Mouse (Mus musculus) limb, embryonic 12.5 days (tissue): Measurements from ENCODE around the gene Rogdi. TPM values are rescaled to one million over a fixed set of nuclear protein-coding genes. Genes with fewer than 3 reads are reported as not detected.

Experiments used
- ATAC-seq: fragments of 200-750 bp; cut with Nextera tagmentation; 2 replicates; pipeline ENCODE4 v1.8.0; 2017; ENCODE audit warnings: low read depth, moderate TSS enrichment; ENCODE audit not compliant: insufficient number of reproducible peaks, insufficient read depth, low FRiP score, low TSS enrichment
- H3K27ac ChIP-seq: fragments of 300-500 bp; sonication (generic); 2 replicates; pipeline ENCODE4 v1.5.1; 2016; ENCODE audit warnings: mild to moderate bottlenecking, moderate library complexity
- H3K27me3 ChIP-seq: fragments of 300-500 bp; sonication (generic); 2 replicates; pipeline ENCODE4 v1.6.1; 2016; ENCODE audit warnings: mild to moderate bottlenecking, moderate library complexity
- H3K36me3 ChIP-seq: fragments of 300-500 bp; sonication (generic); 2 replicates; pipeline ENCODE4 v1.6.1; 2016; ENCODE audit warnings: mild to moderate bottlenecking, moderate library complexity
- H3K4me1 ChIP-seq: fragments of 300-500 bp; sonication (generic); replicated peaks from 2 replicates; pipeline ENCODE4 v1.6.1; 2016
- H3K4me2 ChIP-seq: fragments of 300-500 bp; sonication (generic); 2 replicates; pipeline ENCODE4 v1.6.1; 2016; ENCODE audit warnings: mild to moderate bottlenecking, moderate library complexity
- H3K4me3 ChIP-seq: fragments of 300-500 bp; sonication (generic); replicated peaks from 2 replicates; pipeline ENCODE4 v1.5.1; 2016; ENCODE audit warnings: mild to moderate bottlenecking
- H3K9ac ChIP-seq: fragments of 300-500 bp; sonication (generic); replicated peaks from 2 replicates; pipeline ENCODE4 v1.6.1; 2016; ENCODE audit warnings: mild to moderate bottlenecking, moderate library complexity
- H3K9me3 ChIP-seq: fragments of 300-500 bp; sonication (generic); 2 replicates; pipeline ENCODE4 v1.6.1; 2016; ENCODE audit warnings: mild to moderate bottlenecking, moderate library complexity
- WGBS: fragments of 180-500 bp; shearing (Covaris S2); methylation state at CpG from one replicate; pipeline ENCODE4 v1.1.7; 2016; 5-methylcytosine and 5-hydroxymethylcytosine counted together
- polyA plus RNA-seq: library from polyadenylated mRNA; unstranded; fragments of >200 nt; fragmentation: Nextera tagmentation; extraction: Ambion mirVana; gene quantifications from 2 replicates; pipeline ENCODE4 v1.2.1, GENCODE M21; 2016

Rogdi gene
- polyA plus RNA-seq = 71.5 and 74.3 TPM in 2 replicates

DNA sequence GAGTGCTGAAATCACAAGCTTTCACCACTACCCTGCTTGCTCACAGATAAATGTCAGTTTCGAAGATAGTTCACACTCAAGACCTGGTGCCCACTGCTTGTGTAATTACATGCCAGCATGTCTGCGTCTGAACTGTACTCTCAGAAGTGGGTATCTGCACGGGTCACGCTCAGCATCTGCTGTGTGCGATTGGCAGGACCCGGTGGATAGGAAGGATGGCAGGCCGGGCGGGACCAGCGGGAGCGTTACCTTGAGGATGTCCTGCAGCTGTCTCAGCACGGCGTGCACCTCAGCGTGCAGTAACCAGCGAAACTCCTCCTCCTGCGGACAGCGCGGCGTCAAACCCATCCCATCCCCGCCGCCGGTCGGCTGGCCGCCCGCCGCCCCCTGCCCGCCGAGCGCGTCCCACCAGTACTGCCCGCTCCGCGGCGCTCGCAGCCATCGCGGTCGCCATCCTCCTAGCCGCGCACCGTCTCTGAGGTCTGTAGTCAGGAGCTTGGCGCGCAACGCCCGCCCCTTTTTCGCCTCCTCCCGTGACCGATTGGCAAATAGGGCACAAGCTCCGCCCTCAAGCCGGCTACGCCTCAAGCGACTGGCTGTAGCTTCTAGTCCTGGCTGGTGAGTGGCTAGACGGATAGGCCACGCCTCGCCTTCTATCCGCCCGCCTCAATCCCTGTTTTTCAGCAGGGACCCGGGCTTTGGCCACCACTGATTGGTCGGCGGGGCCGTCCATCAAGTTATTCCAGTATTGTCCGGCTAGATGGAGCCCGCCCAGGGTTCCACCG is at the start of gene Rogdi:
Rogdi (minus strand) TSS at position 500 of the 785 bp plus-strand sequence.
- peaks cover 10% of the 10 kb centered on the region for H3K4me1 ChIP-seq
- peak; percentile 97 for ATAC-seq
- no peaks in the 10 kb centered on the region for H3K27me3 ChIP-seq
- H3K9ac ChIP-seq = peak within 1 kb of the TSS; percentile 72
- WGBS = under 1% methylated on average over 63 of the region's 63 CpGs
- peak within 1 kb of the TSS; percentile 84 for H3K4me2 ChIP-seq
- H3K9me3 ChIP-seq = no peaks in the 10 kb centered on the region
- peaks cover 63% of the 10 kb centered on the region for H3K36me3 ChIP-seq
- peak within 1 kb of the TSS; percentile 42; the same call in 1 of the 2 replicates for H3K27ac ChIP-seq
- peak within 1 kb of the TSS; percentile 70 for H3K4me3 ChIP-seq

DNA sequence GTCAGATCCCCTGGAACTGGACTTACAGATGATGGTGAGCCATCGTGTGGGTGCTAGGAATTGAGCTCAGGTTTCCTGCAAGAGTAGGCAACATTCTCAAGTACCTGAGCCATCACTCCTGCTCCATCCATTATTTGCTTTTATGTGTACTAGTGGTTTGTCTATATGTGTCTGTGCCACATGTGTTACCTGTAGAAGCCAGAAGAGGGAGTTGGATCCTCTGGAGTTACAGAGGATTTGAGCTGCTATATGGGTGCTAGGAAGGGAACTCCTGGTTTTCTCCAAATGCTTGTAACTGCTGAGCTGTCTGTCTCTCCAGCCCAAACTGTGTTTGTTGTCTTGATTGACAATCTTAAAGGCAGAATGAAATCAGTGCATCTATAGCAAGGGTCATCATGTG is 44.8 kb upstream of the Rogdi start:
- H3K9ac ChIP-seq = no peak overlapping the region
- no peak for ATAC-seq
- 88% methylated on average over 1 of the region's 1 CpGs for WGBS
- no peak overlapping the region for H3K4me2 ChIP-seq
- H3K4me1 ChIP-seq = no peaks in the 10 kb centered on the region
- H3K9me3 ChIP-seq = no peaks in the 10 kb centered on the region
- H3K36me3 ChIP-seq = peaks cover 72% of the 10 kb centered on the region
- no peaks in the 10 kb centered on the region for H3K27me3 ChIP-seq
- H3K27ac ChIP-seq = no peak overlapping the region
- H3K4me3 ChIP-seq = no peak overlapping the region

DNA sequence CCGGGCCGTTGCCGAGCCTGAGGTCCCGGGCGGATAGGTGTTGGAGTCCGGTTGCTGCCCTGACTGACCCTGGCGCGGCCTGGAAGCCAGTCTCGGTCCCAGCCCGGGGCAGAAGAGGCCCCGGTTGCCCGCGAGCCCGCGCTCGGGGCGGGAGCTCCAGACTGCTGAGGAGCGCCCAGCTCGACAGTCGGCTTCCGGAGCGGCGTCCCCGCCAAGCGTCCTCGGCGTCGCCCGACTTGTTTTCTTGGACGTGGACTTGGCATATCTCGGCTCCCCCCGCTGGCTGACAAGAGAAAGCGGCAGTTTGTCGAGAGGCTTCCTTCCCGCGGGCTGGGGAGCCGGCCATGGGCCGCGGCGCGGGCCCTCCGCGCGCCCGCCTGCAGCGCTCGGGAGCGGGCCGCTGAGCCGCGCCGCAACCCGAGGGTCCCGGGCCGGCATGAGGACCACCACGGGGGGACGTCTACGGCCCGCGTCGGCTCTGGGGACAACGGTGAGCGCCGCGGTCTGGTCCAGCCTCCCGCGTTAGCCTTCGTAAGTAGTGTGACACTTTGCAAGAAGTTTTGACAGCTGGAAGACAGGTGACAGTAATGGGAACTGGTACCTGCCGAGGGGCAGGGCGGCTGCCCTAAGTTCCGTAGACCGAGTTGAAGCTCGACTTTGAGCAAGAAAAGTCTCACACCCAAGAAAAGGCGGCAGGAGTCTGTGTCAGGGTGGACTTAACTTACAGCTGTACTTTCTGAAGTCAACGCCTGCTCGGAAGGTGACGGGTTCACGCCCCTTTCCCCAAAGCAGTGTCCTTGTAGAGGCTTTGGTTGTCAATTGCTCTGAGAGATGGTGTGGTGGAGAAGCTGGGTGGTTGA is 37.1 kb upstream of the Rogdi start:
- peak; percentile 77 for ATAC-seq
- Histone ChIP-seq H3K4me1 (peaks cover 20% of the 10 kb centered on the region; the same call in 1 of the 2 replicates), H3K9me3 (no peaks in the 10 kb centered on the region), H3K36me3 (peaks cover 42% of the 10 kb centered on the region), H3K27ac (peak overlapping the region; percentile 95), H3K4me3 (peak overlapping the region; percentile 98), H3K27me3 (no peaks in the 10 kb centered on the region), H3K9ac (peak overlapping the region; percentile 88), H3K4me2 (peak overlapping the region; percentile 82)
- WGBS = under 1% methylated on average over 78 of the region's 78 CpGs

DNA sequence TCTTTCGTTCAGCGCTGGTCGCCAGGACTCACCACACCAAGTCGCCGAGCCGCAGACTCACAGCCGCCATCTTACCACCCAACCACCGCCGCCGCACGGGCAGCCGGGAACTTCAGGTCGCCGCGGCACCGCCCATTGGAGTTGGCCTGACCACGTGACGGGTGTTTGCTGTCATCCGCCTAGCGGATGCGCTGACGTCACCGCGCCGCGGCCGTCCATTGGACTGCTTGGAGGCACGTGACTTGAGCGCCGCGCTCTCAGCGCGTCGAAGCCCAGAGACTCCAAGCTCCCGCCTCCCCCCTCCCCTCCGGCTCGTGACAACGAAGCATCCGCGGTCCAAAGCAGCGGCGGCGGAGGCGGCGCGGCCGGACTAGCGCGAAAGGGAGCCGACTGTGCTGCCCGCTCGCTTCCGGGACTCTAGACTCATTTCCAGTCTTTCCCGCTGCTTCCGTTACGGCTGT is 36.5 kb upstream of the Rogdi start, which contains the start of the genes Glyr1 and Ubn1:
Glyr1 (minus strand) TSS at position 90 of the 461 bp plus-strand sequence.
Ubn1 (plus strand) TSS at position 284 of the 461 bp plus-strand sequence.
- Histone ChIP-seq H3K9me3 (no peaks in the 10 kb centered on the region), H3K4me1 (peaks cover 20% of the 10 kb centered on the region; the same call in 1 of the 2 replicates), H3K4me2 (peak within 1 kb of the TSS; percentile 87), H3K9ac (peak within 1 kb of the TSS; percentile 93), H3K36me3 (peaks cover 42% of the 10 kb centered on the region), H3K27ac (peak within 1 kb of the TSS; percentile 95), H3K4me3 (peak within 1 kb of the TSS; percentile 98), H3K27me3 (no peaks in the 10 kb centered on the region)
- 1% methylated on average over 54 of the region's 56 CpGs for WGBS
- ATAC-seq = peak; percentile 99

DNA sequence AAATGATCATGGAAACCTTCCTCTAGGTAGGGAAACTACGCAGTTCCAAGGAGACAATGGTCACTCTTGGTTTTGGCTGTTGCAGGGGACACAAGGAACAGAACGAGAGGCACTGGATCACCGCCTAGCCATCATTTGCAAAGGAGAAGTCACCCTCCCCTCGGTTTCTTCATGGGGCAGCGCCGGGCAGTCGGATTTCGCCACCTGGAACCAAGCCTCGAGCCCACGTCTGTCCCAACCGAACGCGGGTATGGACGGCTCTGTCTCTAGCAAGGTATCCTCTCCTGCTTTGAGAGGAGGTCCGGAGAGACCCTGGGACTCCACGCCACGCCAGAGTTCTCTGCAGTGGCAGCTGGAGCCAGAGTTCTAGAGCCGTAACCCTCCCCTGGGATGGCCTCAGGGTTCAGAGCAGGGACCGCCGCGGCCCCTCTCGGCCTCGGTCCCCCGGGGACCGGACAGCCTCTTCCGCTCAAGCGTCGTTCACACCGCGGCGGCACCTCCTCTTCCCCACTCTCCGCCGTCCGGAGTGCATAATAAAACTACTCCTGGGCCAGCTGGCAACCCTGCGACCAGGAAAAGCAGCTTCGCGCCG is 35.9 kb upstream of the Rogdi start:
- Histone ChIP-seq H3K36me3 (peaks cover 47% of the 10 kb centered on the region), H3K27me3 (no peaks in the 10 kb centered on the region), H3K9me3 (no peaks in the 10 kb centered on the region), H3K4me1 (peaks cover 20% of the 10 kb centered on the region; the same call in 1 of the 2 replicates), H3K4me3 (peak overlapping the region; percentile 98), H3K9ac (peak overlapping the region; percentile 93), H3K27ac (peak overlapping the region; percentile 91), H3K4me2 (peak overlapping the region; percentile 87)
- peak; percentile 69 for ATAC-seq
- WGBS = under 1% methylated on average over 38 of the region's 38 CpGs

DNA sequence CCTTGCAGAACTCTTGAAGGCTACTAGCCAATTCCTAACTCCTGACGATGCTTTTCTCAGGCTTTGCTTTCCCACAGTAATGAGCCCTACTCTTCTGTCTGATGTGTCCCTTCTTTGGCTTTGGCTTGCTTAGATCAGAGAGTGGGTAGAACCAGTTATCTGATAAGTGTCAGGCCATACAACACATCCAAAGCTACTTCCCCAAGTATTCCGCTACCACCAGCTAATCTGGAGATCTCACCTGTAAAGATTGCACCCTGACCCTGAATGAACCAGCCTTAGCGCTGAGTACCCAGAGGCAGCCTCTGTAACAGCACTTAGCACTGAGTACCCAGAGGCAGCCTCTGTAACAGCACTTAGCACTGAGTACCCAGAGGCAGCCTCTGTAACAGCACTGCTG is 32.0 kb upstream of the Rogdi start:
- 97% methylated on average over 3 of the region's 3 CpGs for WGBS
- Histone ChIP-seq H3K4me3 (no peak overlapping the region), H3K9me3 (no peaks in the 10 kb centered on the region), H3K36me3 (peaks cover 74% of the 10 kb centered on the region), H3K27ac (no peak overlapping the region), H3K4me1 (peaks cover 15% of the 10 kb centered on the region; the same call in 1 of the 2 replicates), H3K4me2 (no peak overlapping the region), H3K9ac (no peak overlapping the region), H3K27me3 (no peaks in the 10 kb centered on the region)
- no peak for ATAC-seq

DNA sequence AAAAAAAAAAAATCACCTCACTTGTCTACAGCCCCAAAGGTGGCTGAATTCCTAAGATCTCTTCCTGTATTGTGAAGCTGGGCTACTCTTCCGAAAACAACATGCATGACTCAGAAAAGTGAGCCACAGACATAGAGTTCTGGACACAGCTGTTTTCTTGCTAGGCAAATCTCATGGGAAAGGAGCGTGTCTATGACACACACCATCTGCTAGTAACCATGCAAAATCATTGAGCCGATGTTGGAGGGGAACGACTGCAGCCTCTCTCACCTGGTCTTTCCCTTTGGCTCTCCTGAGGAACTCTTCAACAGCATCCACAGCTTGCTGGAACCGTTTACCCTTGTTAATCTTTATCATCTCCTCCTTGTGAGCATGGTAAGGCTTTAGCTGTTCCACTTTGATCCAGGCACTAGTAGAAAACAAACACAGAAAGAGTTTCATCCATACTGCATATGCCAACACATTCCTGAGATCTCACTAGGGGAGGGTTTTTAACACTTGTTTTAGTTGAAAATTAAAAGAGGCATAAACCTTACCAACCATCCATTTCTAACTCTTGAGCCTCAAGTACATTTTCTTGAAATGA is 23.4 kb upstream of the Rogdi start:
- no peak overlapping the region for H3K4me3 ChIP-seq
- no peaks in the 10 kb centered on the region for H3K27me3 ChIP-seq
- H3K9ac ChIP-seq = no peak overlapping the region
- H3K9me3 ChIP-seq = no peaks in the 10 kb centered on the region
- H3K4me2 ChIP-seq = no peak overlapping the region
- H3K36me3 ChIP-seq = peaks cover 100% of the 10 kb centered on the region
- H3K4me1 ChIP-seq = no peaks in the 10 kb centered on the region
- no peak overlapping the region for H3K27ac ChIP-seq
- ATAC-seq = no peak
- 89% methylated on average over 5 of the region's 5 CpGs for WGBS

DNA sequence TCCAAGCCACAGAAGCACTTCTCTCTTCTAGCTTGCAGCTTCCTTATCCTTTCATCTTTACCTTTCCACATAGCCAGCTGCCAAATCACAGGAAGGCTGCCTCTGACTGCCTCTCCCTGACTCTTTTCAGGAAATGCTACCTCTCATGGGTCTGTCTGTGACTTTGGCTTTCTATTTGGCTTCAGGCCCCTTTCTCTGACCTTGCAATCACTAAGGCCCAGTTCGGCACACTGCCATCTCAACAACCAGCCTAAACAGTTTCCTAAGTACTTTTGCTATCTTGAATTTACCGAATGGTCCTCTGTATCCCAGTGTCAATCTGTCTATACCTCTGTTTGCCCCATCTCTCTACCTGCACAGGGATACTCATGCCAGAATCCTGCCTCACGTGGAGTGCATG is 22.2 kb upstream of the Rogdi start:
- Histone ChIP-seq H3K27ac (no peak overlapping the region), H3K36me3 (peaks cover 100% of the 10 kb centered on the region), H3K9ac (no peak overlapping the region), H3K4me3 (no peak overlapping the region), H3K4me2 (no peak overlapping the region), H3K27me3 (no peaks in the 10 kb centered on the region), H3K9me3 (no peaks in the 10 kb centered on the region), H3K4me1 (no peaks in the 10 kb centered on the region)
- WGBS = 94% methylated on average over 3 of the region's 3 CpGs
- ATAC-seq = no peak

DNA sequence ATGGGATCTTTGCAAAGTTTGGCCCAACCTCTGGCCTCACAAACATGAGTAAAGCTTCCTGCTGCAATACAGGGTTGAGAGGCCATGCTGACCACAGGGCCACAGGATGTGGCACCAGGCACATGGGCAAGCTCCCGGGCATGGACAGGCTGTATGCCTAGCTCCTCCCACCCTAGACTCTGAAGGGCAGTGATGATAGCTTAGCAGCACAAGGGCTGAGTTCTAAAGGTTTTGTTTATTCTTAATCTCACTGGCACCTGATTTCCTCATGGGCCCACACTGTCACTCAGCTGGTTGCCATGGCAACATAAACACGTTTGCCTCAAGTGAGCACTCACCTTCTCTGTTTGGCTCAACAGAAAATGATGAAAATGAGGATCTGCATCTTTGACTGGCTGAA is 16.5 kb upstream of the Rogdi start:
- H3K27me3 ChIP-seq = no peaks in the 10 kb centered on the region
- H3K36me3 ChIP-seq = peaks cover 98% of the 10 kb centered on the region
- H3K9me3 ChIP-seq = no peaks in the 10 kb centered on the region
- H3K4me2 ChIP-seq = no peak overlapping the region
- H3K27ac ChIP-seq = no peak overlapping the region
- WGBS = 65% methylated on average over 2 of the region's 2 CpGs
- H3K9ac ChIP-seq = no peak overlapping the region
- no peak overlapping the region for H3K4me3 ChIP-seq
- H3K4me1 ChIP-seq = no peaks in the 10 kb centered on the region
- ATAC-seq = no peak

DNA sequence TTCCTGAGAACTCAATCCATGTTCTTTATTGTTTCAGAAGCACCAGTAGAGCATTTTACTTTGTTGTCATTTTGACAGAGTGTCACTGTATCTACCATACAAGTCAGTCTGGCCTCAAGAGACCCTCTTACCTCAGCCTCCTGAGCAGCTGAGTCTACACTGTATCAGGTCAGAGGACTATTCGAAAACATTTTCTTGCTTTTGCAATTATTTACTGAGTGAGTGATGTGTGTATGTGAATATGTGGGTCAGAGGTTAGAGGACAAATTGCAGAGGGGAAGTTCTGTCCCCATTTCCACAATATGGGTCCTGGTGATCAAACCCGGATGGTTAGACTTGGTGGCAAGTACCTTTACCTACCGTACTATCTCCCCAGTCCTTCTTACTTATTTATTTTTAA is 10.7 kb upstream of the Rogdi start:
- Histone ChIP-seq H3K4me1 (no peaks in the 10 kb centered on the region), H3K4me3 (no peak overlapping the region), H3K9ac (no peak overlapping the region), H3K9me3 (no peaks in the 10 kb centered on the region), H3K36me3 (peaks cover 98% of the 10 kb centered on the region), H3K27me3 (no peaks in the 10 kb centered on the region), H3K27ac (no peak overlapping the region), H3K4me2 (no peak overlapping the region)
- no peak for ATAC-seq
- WGBS = 97% methylated on average over 3 of the region's 3 CpGs
